Mouse (Mus musculus): ENCODE measurements around the gene Olfr331. TPM values are rescaled to one million over a fixed set of nuclear protein-coding genes. Genes with fewer than 3 reads are reported as not detected.
"Not testable (repeated sequence)": the region's sequence is repeated elsewhere in the genome, so short reads cannot be mapped to it uniquely, and the experiment has no call there.

Olfr331 gene
- total RNA-seq (2014; rRNA removed) (not detected in 2 replicates), polyA plus RNA-seq (2015; fragmentation: Nextera tagmentation; extraction: Ambion mirVana) (not detected in 2 replicates)

DNA sequence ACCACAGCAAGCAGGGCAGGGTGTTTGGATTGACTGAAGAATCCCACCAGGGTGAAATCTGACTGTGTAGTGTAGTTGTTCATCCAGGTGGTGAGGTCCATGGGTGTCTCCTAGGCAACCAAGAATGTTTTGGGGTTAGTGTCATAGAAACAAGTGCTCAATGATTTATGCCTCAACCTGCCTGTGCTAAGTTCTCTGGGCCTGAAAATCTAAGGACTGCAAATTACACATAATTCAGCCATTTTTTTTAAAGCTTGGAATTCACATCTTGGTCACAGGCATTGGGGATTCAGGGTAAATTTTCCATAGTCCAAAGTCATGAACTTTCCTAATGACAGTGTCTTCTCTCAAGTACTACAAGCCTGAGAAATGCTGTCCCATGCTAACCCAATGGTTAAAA lies at the start of gene Olfr331:
Olfr331 (minus strand) TSS at position 101 of the 400 bp plus-strand sequence.
- not testable (repeated sequence) for H3K36me3 ChIP-seq (ENCODE audit: insufficient read depth); H3K4me2 ChIP-seq (ENCODE audit: low read depth); H3K27me3 ChIP-seq (ENCODE audit: insufficient read depth, low read length); H3K9ac ChIP-seq; H3K27ac ChIP-seq (ENCODE audit: low read depth, low read length); ATAC-seq; H3K9me3 ChIP-seq (ENCODE audit: low read length); H3K4me1 ChIP-seq (ENCODE audit: insufficient read depth); DNase-seq; H3K4me3 ChIP-seq (ENCODE audit: low read depth, low read length)

DNA sequence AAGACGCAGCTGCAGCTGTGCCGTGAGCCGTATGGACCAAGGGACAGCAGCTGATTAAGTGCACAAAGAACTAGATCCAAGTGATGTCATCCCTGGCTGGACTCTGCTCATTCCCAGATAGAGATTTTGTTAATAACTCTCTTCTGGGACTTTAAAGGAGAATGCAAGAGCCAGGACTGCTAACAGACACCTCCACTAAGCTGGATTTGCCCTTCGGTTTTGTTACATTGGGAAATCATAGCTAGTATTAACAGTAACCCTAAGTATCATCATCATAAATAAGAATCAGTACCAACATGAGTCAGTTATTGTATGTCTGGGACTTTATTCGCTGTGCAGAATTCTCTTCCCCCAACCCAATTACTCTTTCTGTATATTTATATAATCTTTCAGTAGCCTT lies 44.0 kb upstream of the Olfr331 start, which contains the start of gene Olfr329-ps:
Olfr329-ps (minus strand) TSS at position 101 of the 400 bp plus-strand sequence.
- Histone ChIP-seq H3K4me1 (ENCODE audit: insufficient read depth) (no peaks in the 10 kb centered on the region), H3K4me2 (ENCODE audit: low read depth) (no peak within 1 kb of the TSS), H3K4me3 (ENCODE audit: low read depth, low read length) (no peak within 1 kb of the TSS), H3K9ac (no peak within 1 kb of the TSS), H3K27me3 (ENCODE audit: insufficient read depth, low read length) (no peaks in the 10 kb centered on the region), H3K9me3 (ENCODE audit: low read length) (no peaks in the 10 kb centered on the region), H3K36me3 (ENCODE audit: insufficient read depth) (no peaks in the 10 kb centered on the region), H3K27ac (ENCODE audit: low read depth, low read length) (no peak within 1 kb of the TSS)
- ATAC-seq, result no peak
- 71% methylated on average over 5 of the region's 5 CpGs for WGBS
- TF ChIP-seq CTCF (IDR thresholded peaks at IDR 0.05; ENCODE audit: low read depth), result no peak
- DNase-seq, result no peak

GRCm38 (mm10) chr11:58534736-58535135 lies 32.4 kb upstream of the Olfr331 start, which contains the start of gene Olfr330:
Gene Olfr330 (minus strand): TSS chr11:58534836.
- H3K27ac ChIP-seq (ENCODE audit: low read depth, low read length); DNase-seq; H3K36me3 ChIP-seq (ENCODE audit: insufficient read depth); H3K27me3 ChIP-seq (ENCODE audit: insufficient read depth, low read length); H3K4me2 ChIP-seq (ENCODE audit: low read depth); H3K4me3 ChIP-seq (ENCODE audit: low read depth, low read length); ATAC-seq; H3K9me3 ChIP-seq (ENCODE audit: low read length); H3K9ac ChIP-seq; H3K4me1 ChIP-seq (ENCODE audit: insufficient read depth): not testable (repeated sequence)

- H3K4me3 ChIP-seq (ENCODE audit: low read depth, low read length); H3K4me1 ChIP-seq (ENCODE audit: insufficient read depth); ATAC-seq; H3K27me3 ChIP-seq (ENCODE audit: insufficient read depth, low read length); H3K4me2 ChIP-seq (ENCODE audit: low read depth); H3K36me3 ChIP-seq (ENCODE audit: insufficient read depth); DNase-seq; H3K9me3 ChIP-seq (ENCODE audit: low read length); H3K27ac ChIP-seq (ENCODE audit: low read depth, low read length); H3K9ac ChIP-seq: not testable (repeated sequence)
- 95% methylated on average over 4 of the region's 9 CpGs for WGBS
Measured at GRCm38 (mm10) chr11:58519756-58520155, 17.4 kb upstream of the Olfr331 start.

DNA sequence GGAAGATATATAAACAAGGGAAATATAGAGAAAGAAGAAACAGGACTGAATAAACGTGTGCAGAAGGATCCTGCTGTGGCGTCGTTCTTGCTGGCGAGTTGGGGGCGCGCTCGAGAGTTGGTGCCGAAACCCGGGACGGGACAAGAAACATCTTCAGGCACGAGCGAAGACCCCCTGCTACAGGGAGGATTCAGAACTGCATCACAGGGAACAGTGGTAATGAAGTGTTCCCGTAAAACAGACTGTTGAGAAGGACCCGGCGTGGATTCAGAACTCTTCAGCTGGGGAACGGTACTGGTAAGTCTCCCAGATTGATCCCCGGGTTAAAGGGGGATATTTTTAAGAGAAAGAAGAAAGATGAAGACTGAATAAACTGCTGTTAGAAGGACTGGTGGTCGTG lies 16.5 kb upstream of the Olfr331 start:
- H3K36me3 ChIP-seq (ENCODE audit: insufficient read depth); H3K27me3 ChIP-seq (ENCODE audit: insufficient read depth, low read length); H3K9me3 ChIP-seq (ENCODE audit: low read length); H3K4me1 ChIP-seq (ENCODE audit: insufficient read depth); ATAC-seq; DNase-seq; H3K27ac ChIP-seq (ENCODE audit: low read depth, low read length); H3K9ac ChIP-seq; H3K4me3 ChIP-seq (ENCODE audit: low read depth, low read length); H3K4me2 ChIP-seq (ENCODE audit: low read depth): not testable (repeated sequence)
- WGBS, result 93% methylated on average over 17 of the region's 18 CpGs

DNA sequence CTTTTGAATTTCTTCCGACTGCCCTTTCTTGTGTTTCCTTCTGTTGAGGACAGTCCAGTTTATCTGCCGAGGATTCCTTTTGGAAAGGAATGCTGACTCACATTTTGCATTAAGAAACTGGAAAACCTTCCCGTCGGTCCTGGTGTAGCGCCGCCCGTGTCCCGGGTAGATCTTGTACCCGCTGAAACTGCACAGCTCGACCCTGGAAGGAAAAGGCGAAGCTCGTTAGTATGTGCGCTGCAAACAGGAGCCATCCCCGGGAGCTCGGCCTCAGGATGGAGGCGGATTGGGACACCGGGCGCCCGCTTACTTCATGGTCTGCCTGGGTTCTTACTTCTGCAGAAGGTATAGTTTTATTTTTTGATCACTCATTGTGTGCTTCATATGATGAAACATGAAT lies 6.7 kb upstream of the Olfr331 start:
- H3K27me3 ChIP-seq (ENCODE audit: insufficient read depth, low read length); H3K27ac ChIP-seq (ENCODE audit: low read depth, low read length); H3K4me2 ChIP-seq (ENCODE audit: low read depth); DNase-seq; H3K4me1 ChIP-seq (ENCODE audit: insufficient read depth); H3K36me3 ChIP-seq (ENCODE audit: insufficient read depth); H3K4me3 ChIP-seq (ENCODE audit: low read depth, low read length); H3K9ac ChIP-seq; ATAC-seq; H3K9me3 ChIP-seq (ENCODE audit: low read length): not testable (repeated sequence)
- WGBS, result 82% methylated on average over 19 of the region's 19 CpGs

- no peak overlapping the region for H3K9ac ChIP-seq
- ATAC-seq (peak; percentile 54; the same call in 1 of the 2 replicates), DNase-seq (peak; percentile 64)
- no peak overlapping the region for H3K4me2 ChIP-seq (ENCODE audit: low read depth)
- no peak overlapping the region for H3K27ac ChIP-seq (ENCODE audit: low read depth, low read length)
- no peaks in the 10 kb centered on the region for H3K36me3 ChIP-seq (ENCODE audit: insufficient read depth)
- peak; percentile 67 for TF ChIP-seq CTCF (IDR thresholded peaks at IDR 0.05; ENCODE audit: low read depth)
- 46% methylated on average over 3 of the region's 3 CpGs for WGBS
- H3K27me3 ChIP-seq (ENCODE audit: insufficient read depth, low read length), result no peaks in the 10 kb centered on the region
- H3K9me3 ChIP-seq (ENCODE audit: low read length), result no peaks in the 10 kb centered on the region
- no peaks in the 10 kb centered on the region for H3K4me1 ChIP-seq (ENCODE audit: insufficient read depth)
- H3K4me3 ChIP-seq (ENCODE audit: low read depth, low read length), result no peak overlapping the region
Measured at GRCm38 (mm10) chr11:58499290-58499689, 3.1 kb downstream of the Olfr331 start.

DNA sequence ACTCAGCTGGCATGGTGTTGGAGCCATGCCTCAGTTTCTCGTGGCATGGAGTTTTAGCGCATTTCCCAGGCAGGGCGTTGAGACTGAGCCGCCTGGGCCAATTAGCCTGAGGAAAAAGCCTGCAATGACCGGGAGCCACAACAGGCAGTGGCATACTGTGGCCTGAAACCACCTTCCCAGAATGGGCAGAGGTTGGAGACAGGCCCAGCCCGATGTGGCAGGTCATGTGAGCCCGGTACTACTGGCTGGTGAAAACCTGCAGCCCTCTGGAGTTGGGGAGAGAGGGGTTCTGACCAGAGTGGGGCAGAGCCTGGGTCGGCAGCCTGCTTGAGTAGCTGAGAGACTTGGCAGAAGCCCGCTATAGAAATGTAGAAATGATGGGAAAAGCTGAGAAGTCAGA lies 3.6 kb downstream of the Olfr331 start:
- no peak for TF ChIP-seq CTCF (IDR thresholded peaks at IDR 0.05; ENCODE audit: low read depth)
- Histone ChIP-seq H3K9ac (no peak overlapping the region), H3K27ac (ENCODE audit: low read depth, low read length) (no peak overlapping the region), H3K4me1 (ENCODE audit: insufficient read depth) (no peaks in the 10 kb centered on the region), H3K4me3 (ENCODE audit: low read depth, low read length) (no peak overlapping the region), H3K4me2 (ENCODE audit: low read depth) (no peak overlapping the region), H3K9me3 (ENCODE audit: low read length) (no peaks in the 10 kb centered on the region), H3K36me3 (ENCODE audit: insufficient read depth) (no peaks in the 10 kb centered on the region), H3K27me3 (ENCODE audit: insufficient read depth, low read length) (no peaks in the 10 kb centered on the region)
- 84% methylated on average over 9 of the region's 9 CpGs for WGBS
- DNase-seq (no peak), ATAC-seq (no peak)
